Mouse (Mus musculus): ENCODE results near the gene Rab5c. TPM values are rescaled to one million over a fixed set of nuclear protein-coding genes. Genes with fewer than 3 reads are reported as not detected.

Gene Rab5c
- total RNA-seq (2014; rRNA removed) = 218 and 250 TPM in 2 replicates
- polyA plus RNA-seq (2015; fragmentation: Nextera tagmentation; extraction: Ambion mirVana) = 33.8 and 34.4 TPM in 2 replicates

DNA sequence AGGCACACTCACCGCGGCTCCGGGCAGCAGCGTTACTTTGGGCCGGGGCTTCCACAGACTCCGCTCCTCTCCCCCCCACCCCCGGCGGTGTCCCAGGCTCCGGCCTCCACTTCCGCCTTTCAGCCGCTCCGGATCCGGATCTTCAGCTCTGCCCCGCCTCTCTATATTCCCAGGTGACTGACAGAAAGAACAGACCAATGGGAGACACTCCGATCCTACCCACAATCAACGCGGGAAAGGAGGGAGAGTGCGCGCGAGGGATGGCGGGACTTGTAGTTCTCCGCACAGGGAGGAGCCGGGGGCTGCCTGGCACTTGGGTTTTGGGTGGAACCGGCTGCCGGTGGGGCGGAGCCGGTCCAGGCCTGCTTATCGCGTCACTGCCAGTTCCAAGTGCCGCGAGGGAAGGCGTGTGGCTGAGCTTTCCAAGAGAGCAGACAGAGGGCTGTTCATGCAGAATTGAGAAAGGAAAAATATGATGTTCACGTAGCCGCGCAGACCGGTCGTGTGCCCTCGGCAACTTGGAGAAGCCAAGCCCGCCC lies at the start of gene Rab5c:
TSS of gene Rab5c (minus strand) at position 150 of the 539 bp plus-strand sequence.
- Histone ChIP-seq H3K4me3 (ENCODE audit: low read depth, low read length) (peak within 1 kb of the TSS; percentile 96), H3K4me2 (ENCODE audit: low read depth, low read length, poor library complexity, severe bottlenecking) (peak within 1 kb of the TSS; percentile 74), H3K27ac (ENCODE audit: low read depth, low read length) (peak within 1 kb of the TSS; percentile 79), H3K36me3 (ENCODE audit: insufficient read depth, low read length) (peaks cover 10% of the 10 kb centered on the region), H3K9ac (replicated peaks; ENCODE audit: low read length, poor library complexity, severe bottlenecking) (peak within 1 kb of the TSS; percentile 96), H3K9me3 (ENCODE audit: low read length) (no peaks in the 10 kb centered on the region), H3K27me3 (ENCODE audit: insufficient read depth, low read length) (no peaks in the 10 kb centered on the region), H3K4me1 (ENCODE audit: insufficient read depth, low read length) (no peaks in the 10 kb centered on the region)
- WGBS = under 1% methylated on average over 39 of the region's 39 CpGs
- peak; percentile 98 for ATAC-seq (ENCODE audit: low FRiP score)
- peak; percentile 42 for TF ChIP-seq CTCF (IDR thresholded peaks at IDR 0.05)
- DNase-seq (ENCODE audit: low spot score) = peak; percentile 99

DNA sequence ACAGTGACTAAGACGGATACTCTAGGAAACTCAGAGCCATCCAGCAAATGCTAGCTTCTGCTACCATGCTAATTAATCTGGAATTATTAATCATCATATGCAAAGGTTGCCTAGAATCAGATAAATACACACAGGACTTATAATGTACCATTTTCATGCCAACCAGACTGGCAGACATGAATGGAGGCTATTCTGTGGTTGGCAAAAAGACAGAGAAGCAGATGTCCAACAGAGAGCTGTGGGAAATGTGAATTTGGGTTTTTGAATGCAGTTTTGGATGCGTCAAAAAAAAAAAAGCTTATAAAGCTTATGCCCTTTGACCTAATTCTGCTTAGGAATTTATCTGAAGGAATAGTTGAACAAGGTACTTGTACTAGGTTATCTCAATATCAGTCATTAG lies 47.8 kb upstream of the Rab5c start:
- no peak for TF ChIP-seq CTCF (IDR thresholded peaks at IDR 0.05)
- Histone ChIP-seq H3K9ac (replicated peaks; ENCODE audit: low read length, poor library complexity, severe bottlenecking) (no peak overlapping the region), H3K27me3 (ENCODE audit: insufficient read depth, low read length) (no peaks in the 10 kb centered on the region), H3K36me3 (ENCODE audit: insufficient read depth, low read length) (peaks cover 34% of the 10 kb centered on the region), H3K9me3 (ENCODE audit: low read length) (no peaks in the 10 kb centered on the region), H3K27ac (ENCODE audit: low read depth, low read length) (no peak overlapping the region), H3K4me3 (ENCODE audit: low read depth, low read length) (no peak overlapping the region), H3K4me2 (ENCODE audit: low read depth, low read length, poor library complexity, severe bottlenecking) (no peak overlapping the region), H3K4me1 (ENCODE audit: insufficient read depth, low read length) (no peaks in the 10 kb centered on the region)
- WGBS = 96% methylated on average over 2 of the region's 2 CpGs
- no peak for ATAC-seq (ENCODE audit: low FRiP score)
- peak; percentile 17 for DNase-seq (ENCODE audit: low spot score)

DNA sequence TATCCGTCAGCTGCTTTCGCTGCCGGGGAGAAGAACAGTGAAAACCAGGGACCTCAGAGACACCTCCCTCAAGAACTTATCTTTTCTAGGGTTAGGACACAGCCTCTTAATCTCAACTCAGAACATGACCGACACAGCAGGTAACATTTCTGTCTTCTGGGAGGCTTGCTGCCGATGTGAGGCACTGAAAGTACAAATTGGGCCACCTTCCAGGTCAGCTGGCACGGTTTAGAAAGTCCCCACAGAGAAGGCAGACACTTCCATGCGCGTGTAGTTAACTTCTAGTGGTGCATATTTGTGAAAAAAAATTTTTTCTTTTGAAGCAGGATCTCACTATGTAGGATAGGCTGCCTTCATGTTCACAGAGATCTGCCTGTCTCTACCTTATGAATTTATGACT lies 46.3 kb upstream of the Rab5c start:
- DNase-seq (ENCODE audit: low spot score) = no peak
- no peak for TF ChIP-seq CTCF (IDR thresholded peaks at IDR 0.05)
- no peak overlapping the region for H3K4me2 ChIP-seq (ENCODE audit: low read depth, low read length, poor library complexity, severe bottlenecking)
- no peak for ATAC-seq (ENCODE audit: low FRiP score)
- no peaks in the 10 kb centered on the region for H3K4me1 ChIP-seq (ENCODE audit: insufficient read depth, low read length)
- no peaks in the 10 kb centered on the region for H3K9me3 ChIP-seq (ENCODE audit: low read length)
- no peak overlapping the region for H3K4me3 ChIP-seq (ENCODE audit: low read depth, low read length)
- H3K9ac ChIP-seq (replicated peaks; ENCODE audit: low read length, poor library complexity, severe bottlenecking) = no peak overlapping the region
- H3K27me3 ChIP-seq (ENCODE audit: insufficient read depth, low read length) = no peaks in the 10 kb centered on the region
- no peak overlapping the region for H3K27ac ChIP-seq (ENCODE audit: low read depth, low read length)
- H3K36me3 ChIP-seq (ENCODE audit: insufficient read depth, low read length) = peaks cover 34% of the 10 kb centered on the region
- WGBS = 84% methylated on average over 8 of the region's 8 CpGs

DNA sequence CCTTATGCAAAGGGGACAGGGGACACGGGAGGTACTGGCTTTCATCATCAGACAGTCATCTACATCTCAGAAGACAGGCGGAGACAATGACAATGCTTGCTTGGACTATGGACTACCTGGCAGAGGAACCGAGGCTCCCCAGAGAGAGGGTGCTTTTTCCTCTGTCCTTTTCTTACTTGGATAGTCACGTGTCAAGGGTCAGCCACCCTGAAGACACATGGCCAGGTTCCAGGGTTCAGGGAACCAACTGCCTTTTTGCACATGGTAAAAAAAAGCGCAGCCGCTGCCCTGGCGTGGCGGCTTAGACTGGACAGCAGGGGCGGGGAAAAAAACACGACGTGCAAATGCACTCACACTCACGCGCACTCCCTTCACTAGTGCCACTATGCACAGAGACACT lies 44.6 kb upstream of the Rab5c start:
- no peaks in the 10 kb centered on the region for H3K9me3 ChIP-seq (ENCODE audit: low read length)
- TF ChIP-seq CTCF (IDR thresholded peaks at IDR 0.05) = no peak
- WGBS = 90% methylated on average over 13 of the region's 13 CpGs
- ATAC-seq (ENCODE audit: low FRiP score) (no peak), DNase-seq (ENCODE audit: low spot score) (no peak)
- H3K36me3 ChIP-seq (ENCODE audit: insufficient read depth, low read length) = peaks cover 27% of the 10 kb centered on the region
- H3K9ac ChIP-seq (replicated peaks; ENCODE audit: low read length, poor library complexity, severe bottlenecking) = no peak overlapping the region
- H3K4me2 ChIP-seq (ENCODE audit: low read depth, low read length, poor library complexity, severe bottlenecking) = no peak overlapping the region
- no peaks in the 10 kb centered on the region for H3K4me1 ChIP-seq (ENCODE audit: insufficient read depth, low read length)
- H3K4me3 ChIP-seq (ENCODE audit: low read depth, low read length) = no peak overlapping the region
- no peak overlapping the region for H3K27ac ChIP-seq (ENCODE audit: low read depth, low read length)
- no peaks in the 10 kb centered on the region for H3K27me3 ChIP-seq (ENCODE audit: insufficient read depth, low read length)

DNA sequence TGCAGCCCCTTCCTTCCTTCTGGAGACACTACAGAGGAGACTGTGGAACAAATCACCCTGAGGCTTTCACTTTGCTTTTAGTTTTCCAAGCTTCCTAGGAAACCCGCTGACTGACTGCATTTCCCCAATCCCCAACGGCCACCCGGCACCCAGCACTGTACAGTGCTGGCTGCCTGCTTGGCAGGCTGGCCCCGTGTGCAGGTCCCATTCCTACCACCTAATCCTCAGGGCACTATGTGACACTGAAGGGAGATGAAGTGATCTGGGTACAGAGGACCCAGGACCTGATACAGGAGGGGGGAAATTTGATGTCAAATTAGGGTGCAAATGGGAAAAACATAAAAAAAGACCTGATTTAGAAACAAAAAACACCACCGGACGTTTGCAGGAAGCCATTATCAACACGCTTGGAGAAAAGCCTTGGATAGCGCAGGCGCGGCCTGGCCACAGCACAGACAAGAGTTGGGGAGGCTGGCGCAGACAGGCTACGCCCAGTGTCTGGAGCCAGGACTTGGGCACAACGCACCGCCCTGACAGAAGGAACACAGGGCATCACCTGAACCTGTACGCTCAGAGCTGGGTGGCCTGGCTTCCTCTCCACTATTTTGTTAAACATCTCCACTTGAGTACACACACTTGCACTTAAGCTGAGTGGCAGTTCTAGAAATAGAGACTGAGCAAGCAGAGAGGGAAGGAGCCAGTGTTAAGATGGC lies 43.9 kb upstream of the Rab5c start:
- Histone ChIP-seq H3K4me2 (ENCODE audit: low read depth, low read length, poor library complexity, severe bottlenecking) (no peak overlapping the region), H3K27me3 (ENCODE audit: insufficient read depth, low read length) (no peaks in the 10 kb centered on the region), H3K4me1 (ENCODE audit: insufficient read depth, low read length) (no peaks in the 10 kb centered on the region), H3K4me3 (ENCODE audit: low read depth, low read length) (no peak overlapping the region), H3K9me3 (ENCODE audit: low read length) (no peaks in the 10 kb centered on the region), H3K27ac (ENCODE audit: low read depth, low read length) (no peak overlapping the region), H3K36me3 (ENCODE audit: insufficient read depth, low read length) (peaks cover 24% of the 10 kb centered on the region), H3K9ac (replicated peaks; ENCODE audit: low read length, poor library complexity, severe bottlenecking) (no peak overlapping the region)
- TF ChIP-seq CTCF (IDR thresholded peaks at IDR 0.05) = no peak
- ATAC-seq (ENCODE audit: low FRiP score) (no peak), DNase-seq (ENCODE audit: low spot score) (no peak)
- WGBS = 91% methylated on average over 15 of the region's 15 CpGs

DNA sequence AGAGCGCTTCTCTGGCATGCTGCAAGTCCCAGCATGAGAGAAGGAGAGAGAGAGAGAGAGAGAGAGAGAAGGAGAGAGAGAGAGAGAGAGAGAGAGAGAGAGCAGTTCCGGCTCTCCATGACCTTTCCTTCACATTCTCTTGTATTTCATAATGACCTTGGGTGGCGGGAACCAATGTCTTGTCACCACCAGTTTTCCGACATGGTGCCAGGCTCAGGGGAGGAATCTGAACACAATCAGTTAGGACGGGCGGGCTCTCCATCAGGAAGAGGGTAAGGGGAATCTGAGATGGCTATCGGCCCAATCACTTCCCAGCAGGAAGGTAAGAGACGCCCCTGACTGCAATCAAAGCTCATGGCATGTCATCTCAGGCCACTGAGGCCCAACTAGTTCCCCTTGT lies 42.2 kb upstream of the Rab5c start:
- TF ChIP-seq CTCF (IDR thresholded peaks at IDR 0.05) = no peak
- 85% methylated on average over 8 of the region's 8 CpGs for WGBS
- peaks cover 24% of the 10 kb centered on the region for H3K36me3 ChIP-seq (ENCODE audit: insufficient read depth, low read length)
- no peak overlapping the region for H3K4me3 ChIP-seq (ENCODE audit: low read depth, low read length)
- no peaks in the 10 kb centered on the region for H3K9me3 ChIP-seq (ENCODE audit: low read length)
- ATAC-seq (ENCODE audit: low FRiP score) (no peak), DNase-seq (ENCODE audit: low spot score) (no peak)
- H3K4me2 ChIP-seq (ENCODE audit: low read depth, low read length, poor library complexity, severe bottlenecking) = no peak overlapping the region
- no peaks in the 10 kb centered on the region for H3K4me1 ChIP-seq (ENCODE audit: insufficient read depth, low read length)
- H3K9ac ChIP-seq (replicated peaks; ENCODE audit: low read length, poor library complexity, severe bottlenecking) = no peak overlapping the region
- no peaks in the 10 kb centered on the region for H3K27me3 ChIP-seq (ENCODE audit: insufficient read depth, low read length)
- H3K27ac ChIP-seq (ENCODE audit: low read depth, low read length) = no peak overlapping the region

Measured in midbrain, postnatal 0 days (tissue).